Mouse (Mus musculus) telencephalon, adult 2 months (tissue): ENCODE measurements around the gene Glipr1l2.
"Not testable (repeated sequence)": the region's sequence is repeated elsewhere in the genome, so short reads cannot be mapped to it uniquely, and the experiment has no call there.

ENCODE experiments used
- DNase-seq: peaks from one replicate; pipeline ENCODE4 v3.0.0-alpha.2; 2011; ENCODE audit warnings: low read depth, low spot score

The Glipr1l2 gene

DNA sequence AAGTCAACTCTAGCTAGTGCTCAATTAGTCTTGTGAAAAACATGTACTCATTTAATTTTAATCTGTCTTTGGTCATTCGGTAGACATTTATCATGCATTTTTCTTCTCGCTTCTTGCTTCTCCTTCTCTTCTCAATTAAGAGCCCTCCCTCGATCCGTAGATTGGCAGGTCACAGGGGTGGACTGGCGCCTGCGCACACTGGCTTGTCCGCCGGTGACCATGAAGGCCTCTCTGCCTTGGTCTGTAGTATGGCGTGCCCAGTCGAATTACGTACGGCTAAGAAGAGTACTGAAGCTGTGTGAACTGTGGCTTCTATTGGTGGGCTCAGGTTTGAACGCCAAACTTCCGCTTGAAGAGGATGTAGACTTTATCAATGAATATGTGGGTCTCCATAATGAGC is at the start of gene Glipr1l2:
Glipr1l2 (plus strand) TSS at position 198 of the 400 bp plus-strand sequence.
- DNase-seq, result no peak

DNA sequence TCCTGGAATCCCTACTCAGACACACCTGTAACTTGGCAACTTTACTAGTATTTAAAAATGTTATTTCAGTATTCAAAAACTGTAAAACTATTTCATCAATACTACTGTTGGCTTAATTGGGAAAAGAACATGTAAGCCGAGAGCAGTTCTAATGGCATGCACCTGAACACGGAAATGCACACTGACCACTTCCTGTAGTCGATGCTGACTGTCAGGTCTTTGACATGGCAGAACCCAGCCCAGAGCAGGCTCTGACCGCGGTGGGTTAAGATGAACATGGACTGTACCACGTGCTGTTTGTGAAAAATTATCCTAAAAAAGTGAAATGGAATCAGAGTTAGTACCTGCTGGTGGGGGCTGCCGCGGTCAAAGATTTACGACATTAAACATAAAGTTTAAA is 39.6 kb upstream of the Glipr1l2 start:
- DNase-seq, result not testable (repeated sequence)

DNA sequence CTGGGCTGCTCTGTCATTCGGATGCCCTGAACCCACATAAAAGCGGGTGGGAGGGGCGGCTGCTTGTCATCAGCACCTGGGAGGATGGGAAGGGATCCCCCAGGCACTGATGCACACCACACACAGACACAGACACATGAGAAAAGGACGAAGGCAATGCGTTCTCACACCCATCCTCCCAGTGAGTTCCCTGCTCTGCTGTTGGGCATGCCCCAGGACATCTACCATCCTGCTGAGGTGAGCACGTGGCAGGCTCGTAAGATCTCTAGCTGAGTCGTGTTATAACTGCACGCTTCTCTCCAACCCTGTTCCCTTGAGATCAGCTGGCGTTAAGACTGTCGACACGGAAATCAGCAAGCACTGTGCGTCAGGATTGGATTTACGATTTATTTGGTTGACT is 38.9 kb upstream of the Glipr1l2 start:
- DNase-seq, result not testable (repeated sequence)

DNA sequence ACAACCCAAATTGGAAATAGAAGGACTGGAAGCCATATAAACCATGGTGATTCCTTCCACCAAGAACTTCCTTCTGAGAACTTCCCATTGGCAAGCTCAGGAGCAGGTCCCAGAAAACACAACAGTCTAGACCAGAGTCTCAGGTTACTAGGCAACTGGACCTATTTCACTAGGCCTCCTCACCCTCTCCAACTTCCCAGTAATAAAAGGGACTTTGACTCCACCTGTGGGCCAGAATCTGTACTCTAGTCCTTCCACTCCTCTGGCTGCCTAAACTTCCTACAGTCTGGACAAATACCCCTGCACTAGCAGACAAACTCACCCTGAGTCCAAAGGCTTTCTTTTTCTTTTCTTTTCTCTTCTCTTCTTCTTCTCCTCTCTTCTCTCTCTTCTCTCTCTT is 31.9 kb upstream of the Glipr1l2 start:
- no peak for DNase-seq

DNA sequence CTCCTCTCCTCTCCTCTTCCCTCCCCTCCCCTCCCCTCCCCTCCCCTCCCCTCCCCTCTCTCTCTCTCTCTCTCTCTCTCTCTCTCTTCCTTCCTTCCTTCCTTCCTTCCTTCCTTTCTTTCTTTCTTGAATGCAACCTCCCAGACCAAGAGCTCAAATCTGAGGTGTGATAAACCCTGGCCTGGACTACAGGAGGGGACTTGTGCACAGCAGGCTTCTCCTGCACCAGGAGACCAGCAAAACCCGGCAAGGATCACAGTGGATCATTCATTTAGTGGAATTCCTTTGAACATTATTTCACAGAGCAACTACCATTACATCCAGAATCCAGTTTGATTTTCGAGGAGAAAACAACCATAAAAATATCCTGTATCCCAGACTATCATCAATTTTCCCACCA is 31.2 kb upstream of the Glipr1l2 start:
- DNase-seq, result not testable (repeated sequence)

DNA sequence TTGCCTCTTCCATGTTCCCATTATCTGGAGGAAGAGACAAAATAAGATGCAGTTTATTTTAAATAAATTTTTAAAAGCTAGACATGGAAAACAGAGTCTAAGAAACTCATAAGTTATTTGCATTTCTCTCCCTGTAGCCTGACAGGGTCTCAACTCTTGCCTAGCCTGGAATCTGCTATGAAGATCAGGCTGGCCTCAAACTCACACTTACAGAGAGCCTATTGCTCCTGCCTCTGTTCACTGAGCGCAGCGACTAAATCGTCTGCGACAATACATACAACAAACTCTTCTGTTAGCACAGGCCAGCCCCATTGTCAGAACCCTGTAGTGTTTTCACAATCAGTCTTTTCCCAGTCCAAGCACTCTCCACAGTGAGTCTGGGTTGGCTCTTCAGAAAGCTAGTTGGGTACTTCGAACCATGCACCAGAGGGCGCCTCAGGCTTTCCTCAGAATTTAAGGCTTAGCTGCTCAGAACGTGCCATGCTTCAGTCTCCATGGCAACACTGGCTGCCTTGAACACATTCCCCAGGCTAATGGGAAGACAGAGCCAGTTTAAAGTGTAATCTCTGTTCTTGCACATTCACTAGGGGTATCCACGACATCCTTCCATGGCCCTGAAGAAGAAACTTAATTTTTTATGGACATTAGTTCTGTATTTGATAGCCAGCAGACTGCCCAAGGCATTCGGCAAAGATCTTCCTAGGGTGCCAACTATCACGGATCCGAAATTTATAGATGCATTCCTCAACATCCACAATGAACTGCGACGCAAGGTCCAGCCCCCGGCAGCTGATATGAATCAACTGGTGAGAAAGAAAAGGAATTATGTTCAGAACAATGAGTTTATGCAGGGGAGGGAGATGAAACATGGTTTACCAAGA is 23.2 kb upstream of the Glipr1l2 start, which contains the start of gene Glipr1l1:
Glipr1l1 (plus strand) TSS at position 488 of the 881 bp plus-strand sequence.
- DNase-seq, result peak; percentile 83

DNA sequence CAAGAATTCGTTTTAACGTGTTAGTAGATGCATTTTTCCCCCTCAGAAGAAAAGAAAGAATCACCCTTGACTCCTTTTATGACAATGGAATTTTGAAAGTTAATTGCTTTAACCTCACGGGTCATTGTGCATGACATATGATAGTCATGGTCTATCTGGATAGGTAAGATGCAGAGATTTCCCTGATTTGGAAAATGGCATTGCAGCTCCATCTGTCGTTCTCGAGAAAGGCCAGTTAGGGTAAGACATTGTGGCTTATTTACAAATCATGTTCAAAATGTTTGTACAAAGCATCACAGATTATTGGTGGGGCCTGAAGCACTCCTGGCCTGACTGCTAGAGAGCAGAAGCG is 22.6 kb upstream of the Glipr1l2 start:
- DNase-seq, result not testable (repeated sequence)

DNA sequence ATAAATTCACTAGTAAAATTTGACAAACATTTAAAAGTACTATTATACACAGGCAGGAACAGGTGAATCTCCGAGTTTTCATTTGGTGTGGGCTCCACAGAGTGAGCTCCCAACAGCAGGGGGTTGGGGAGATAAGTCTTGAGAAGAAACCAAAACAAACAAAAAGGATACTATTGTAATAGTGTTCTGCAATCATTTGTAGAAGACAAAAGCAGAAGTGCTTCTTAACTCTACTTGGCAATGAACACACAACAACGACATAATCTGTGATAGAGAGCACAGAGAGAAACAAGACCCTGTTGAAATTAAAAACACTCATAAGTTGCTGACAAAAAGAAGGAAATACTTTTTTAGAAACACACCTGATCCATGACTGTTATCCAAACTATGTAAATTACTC is 3.1 kb upstream of the Glipr1l2 start:
- no peak for DNase-seq

DNA sequence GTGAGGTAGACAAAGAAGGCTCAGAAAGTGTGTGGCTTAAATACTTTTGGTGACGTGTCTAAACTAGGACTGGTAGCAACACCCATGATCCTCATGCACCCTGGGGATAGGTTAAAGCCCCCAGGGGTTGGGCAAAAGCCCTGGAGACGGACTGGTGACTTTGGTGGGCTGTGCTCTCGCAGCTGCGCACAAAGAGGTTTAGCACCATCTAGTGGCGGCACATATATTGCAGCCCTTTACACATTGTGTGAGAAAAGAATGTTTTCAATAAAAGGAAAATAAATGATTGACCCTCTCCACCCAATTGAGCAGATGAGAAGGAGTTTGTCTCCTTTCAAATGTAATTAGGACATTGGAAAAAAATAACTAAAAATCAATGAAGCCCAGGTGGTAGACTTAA is 22.6 kb downstream of the Glipr1l2 start:
- not testable (repeated sequence) for DNase-seq

DNA sequence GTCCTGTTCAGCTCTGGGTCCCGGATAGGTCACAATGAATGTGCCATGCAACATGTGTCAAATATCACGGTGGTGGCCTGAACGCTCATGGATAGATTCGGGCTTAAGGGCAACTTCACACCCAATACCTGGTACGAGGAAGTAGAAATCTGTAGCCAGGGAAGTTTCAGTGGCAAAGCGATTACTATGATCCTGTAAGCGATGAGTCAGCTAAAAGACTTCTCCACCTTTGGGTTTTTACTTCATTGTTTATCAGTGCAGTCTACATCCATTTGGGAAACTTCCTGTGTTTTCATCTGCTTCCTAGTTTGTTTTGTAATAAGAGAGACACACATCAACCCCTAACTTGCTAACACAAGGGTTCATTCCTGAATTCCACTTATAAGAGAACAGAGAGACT is 27.2 kb downstream of the Glipr1l2 start:
- no peak for DNase-seq

DNA sequence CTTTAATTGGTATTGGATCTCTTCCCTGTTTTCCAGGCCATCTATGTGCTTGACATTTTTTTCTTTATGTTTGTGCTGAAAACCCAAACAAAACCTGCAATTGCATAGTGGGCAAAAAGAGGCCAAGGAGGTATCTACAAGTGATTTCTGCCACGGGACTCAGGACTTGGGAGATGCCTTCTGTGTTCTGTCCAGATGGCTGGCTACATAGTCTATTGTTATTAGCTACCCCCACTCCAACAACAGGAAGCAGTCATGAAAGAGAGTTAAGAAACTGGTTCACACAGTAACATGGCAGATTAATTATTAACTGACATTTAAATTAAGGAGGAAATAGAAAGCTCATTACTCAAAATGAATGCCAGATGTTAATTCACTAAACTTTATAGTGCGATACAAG is 41.9 kb downstream of the Glipr1l2 start:
- DNase-seq, result not testable (repeated sequence)

DNA sequence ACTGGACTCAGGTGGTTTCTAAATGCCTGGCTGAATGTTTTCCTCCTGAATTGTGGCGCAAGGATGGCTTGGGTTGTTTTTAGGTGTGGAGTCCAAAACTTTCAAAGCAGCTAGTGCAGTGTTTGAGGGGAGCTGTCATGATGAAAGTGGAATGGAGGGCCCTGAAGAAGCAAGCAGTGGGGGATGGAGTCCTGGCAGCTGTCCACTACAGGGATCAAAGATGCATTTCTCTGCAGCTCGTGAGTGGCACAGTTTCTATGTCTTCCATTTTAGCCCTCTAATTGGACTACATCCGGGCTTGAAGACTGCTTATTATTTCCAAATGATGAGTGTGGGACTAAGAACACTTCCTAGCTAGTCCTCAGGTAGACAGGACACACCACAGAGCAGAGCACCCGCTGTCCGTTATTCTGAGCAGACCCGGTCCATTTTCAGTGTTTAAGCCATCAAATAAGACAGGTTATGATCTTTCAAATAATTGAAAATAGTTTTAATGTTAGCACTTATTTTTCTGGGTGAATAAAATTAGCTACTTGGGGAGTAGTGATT is 44.6 kb downstream of the Glipr1l2 start:
- not testable (repeated sequence) for DNase-seq

DNA sequence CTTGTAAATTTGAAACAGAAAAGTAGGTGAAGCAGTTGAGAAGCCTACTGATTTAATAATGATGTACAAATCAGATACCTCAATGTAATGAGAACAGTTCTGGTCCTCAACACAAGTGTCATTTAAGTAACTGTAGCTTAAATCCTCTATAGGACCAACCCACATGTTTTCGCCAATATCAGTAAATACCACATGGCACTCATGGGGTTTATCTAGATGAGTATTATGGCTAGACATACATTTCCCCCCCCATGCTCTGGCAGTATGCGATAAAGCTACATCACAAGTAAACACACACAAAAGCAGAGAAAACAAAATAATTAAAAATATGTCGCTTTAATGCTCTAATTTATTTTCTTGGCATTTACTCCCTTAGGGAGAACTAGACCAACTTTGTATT is 49.0 kb downstream of the Glipr1l2 start:
- DNase-seq, result no peak

DNA sequence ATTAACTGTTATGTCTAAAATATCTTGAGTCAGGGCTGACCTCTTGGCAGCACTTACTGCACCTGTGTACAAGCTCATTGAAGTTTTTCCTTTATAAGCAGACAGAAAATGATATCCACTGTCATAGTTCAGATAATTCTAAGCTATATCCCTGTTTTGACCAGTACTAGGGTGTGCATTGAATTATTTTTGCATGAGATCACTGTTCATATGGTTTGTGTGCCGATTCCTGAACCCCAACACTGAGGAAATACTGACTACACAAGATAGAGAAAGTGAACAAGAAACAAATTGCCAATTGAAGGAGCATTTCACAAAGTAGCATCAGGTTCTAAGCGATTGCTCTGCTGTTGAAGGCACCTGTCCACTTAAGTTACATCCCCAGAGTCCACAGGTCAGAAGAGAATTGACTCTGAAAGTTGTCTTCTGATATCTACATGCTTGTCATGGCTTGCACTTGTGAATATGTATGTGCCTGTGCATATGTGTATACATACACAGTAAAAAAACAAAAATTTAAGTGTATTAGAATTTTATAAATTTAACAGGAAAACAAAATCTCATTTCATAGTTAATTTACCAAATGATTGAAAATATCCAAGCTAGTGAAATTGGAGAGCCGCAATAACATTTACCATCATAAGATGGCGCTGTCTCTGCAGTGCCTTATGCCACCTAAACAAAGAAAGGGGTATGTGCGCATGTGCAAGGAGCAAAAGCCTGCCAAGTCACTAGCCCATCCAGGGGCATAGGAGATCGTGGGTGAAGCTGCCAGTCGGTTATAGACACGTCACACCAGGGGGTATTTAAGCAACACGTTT is 55.1 kb downstream of the Glipr1l2 start:
- DNase-seq, result peak; percentile 66

DNA sequence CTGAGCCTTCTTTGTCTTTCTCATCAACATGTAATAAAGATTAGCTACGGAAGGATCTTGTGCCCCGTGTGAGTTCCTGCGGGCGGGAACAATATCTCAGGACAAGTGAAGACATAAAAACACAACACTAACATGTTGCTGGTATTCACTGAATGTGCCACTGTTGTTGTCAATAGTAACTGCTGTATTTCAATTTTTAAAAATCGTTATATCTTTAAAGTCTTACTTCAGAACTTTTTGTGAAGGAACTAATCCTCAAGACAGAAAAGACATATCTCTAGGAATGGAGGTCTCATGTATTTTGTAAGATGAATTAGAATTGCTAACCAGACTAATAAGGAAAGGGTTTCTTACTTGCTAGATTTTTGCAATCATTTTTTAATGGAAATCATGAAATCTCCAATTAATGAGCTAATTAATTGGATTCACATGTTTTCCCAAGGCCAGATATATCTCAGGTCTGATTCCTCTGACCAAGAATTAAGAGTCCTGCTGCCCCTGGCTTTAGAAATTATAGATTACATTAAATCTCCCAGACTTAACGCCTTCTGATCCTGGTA is 55.8 kb downstream of the Glipr1l2 start:
- no peak for DNase-seq

DNA sequence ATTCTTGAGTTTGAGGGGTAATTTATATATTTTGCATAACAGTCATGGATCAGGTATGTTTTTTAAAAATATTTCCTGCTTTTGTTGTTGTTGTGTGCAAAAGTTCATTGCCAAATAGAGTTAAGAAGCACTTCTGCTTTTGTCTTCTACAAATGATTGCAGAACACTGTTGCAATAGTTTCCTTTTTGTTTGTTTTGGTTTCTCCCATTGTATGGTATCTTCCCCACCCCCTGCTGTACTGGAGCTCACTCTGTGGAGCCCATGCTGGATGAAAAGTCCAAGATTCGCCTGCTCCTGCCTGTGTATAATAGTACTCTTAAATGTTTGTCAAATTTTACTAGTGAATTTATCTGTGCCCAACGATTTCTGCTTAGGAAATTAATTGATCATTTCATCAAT is 56.7 kb downstream of the Glipr1l2 start:
- no peak for DNase-seq
